8 mouse cellular contexts compared by ENCODE assay signal in the genomic region with DNA sequence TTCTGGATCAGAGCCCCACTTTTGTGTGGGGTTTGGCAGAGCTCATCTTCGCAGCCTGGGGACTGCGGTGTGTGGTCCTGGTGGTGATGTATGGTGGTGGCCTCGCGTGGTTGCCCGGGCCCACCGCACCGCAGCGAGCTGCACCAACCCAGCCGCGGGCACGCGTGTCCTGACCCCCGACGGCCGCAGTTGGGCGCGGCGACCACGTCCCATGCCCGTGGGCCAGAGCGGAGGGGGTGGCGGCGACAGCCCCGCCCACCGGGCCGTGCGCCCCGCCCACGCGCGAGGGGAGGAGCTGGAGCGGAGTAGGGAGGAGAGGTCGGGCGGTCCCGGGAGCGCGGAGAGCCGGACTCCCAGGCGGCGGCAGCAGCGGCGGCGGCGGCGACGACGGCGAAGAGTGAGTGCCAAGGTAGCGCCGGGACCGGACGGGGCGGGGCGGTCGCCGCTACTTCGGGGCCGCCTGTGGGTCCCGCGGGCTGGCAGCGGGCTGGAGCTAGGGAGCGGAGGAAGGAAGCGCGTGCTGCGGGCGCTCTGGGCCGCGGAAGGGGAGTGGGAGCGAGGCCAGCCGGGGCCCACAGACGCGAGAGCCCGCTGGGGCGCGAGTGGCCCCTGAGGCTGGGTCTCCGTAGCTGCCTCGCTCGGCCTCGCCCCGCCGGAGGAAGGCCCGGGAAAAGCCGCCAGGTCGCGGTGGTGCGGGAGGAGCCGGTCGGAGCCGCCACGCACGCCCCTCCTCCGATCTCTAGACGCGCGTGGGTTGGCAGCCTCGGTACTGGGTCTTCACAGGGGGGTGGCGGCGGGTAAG. TPM values are rescaled to one million over a fixed set of nuclear protein-coding genes. Genes with fewer than 3 reads are reported as not detected.
DNase-seq lines count a peak whose midpoint lies in the region; ATAC-seq and TF ChIP-seq lines count a peak whose summit lies in the region.

A gene (plus strand): TSS at position 279 of the 802 bp plus-strand sequence.

- H3K9ac ChIP-seq in embryonic facial prominence, embryonic 15.5 days: peak within 1 kb of the TSS; percentile 83
- H3K9ac ChIP-seq in limb, embryonic 14.5 days (ENCODE audit: low read depth, low read length, severe bottlenecking): peak within 1 kb of the TSS; percentile 78
- H3K9ac ChIP-seq in midbrain, embryonic 16.5 days (ENCODE audit: low read depth, low read length): peak within 1 kb of the TSS; percentile 76

- peak; percentile 95 for DNase-seq in 3134 (ENCODE audit: extremely low read depth, insufficient read length, low spot score)
- DNase-seq in heart, adult 8-10 months (ENCODE audit: low spot score): peak; percentile 88
- peak; percentile 91 for DNase-seq in kidney, adult 9 months
- peak; percentile 56 for DNase-seq in limb, embryonic 14.5 days (ENCODE audit: low spot score)
- DNase-seq in spleen, postnatal 10 days (ENCODE audit: low spot score in 2 of 2): peak; percentile 76 to 85

- peak within 1 kb of the TSS; percentile 78 for H3K4me3 ChIP-seq in bone marrow, adult 2 months (replicated peaks; ENCODE audit: control insufficient read depth, low read depth, low read length)
- peak within 1 kb of the TSS; percentile 93 for H3K4me3 ChIP-seq in embryonic facial prominence, embryonic 15.5 days (replicated peaks)
- peak within 1 kb of the TSS; percentile 84 for H3K4me3 ChIP-seq in limb, embryonic 14.5 days (replicated peaks; ENCODE audit: low read length)
- peak within 1 kb of the TSS; percentile 87 for H3K4me3 ChIP-seq in midbrain, embryonic 16.5 days (ENCODE audit: low read depth, low read length)

- ATAC-seq in embryonic facial prominence, embryonic 15.5 days (ENCODE audit: insufficient number of reproducible peaks, low FRiP score, low TSS enrichment, low read depth): peak; percentile 95
- peak; percentile 94 for ATAC-seq in limb, embryonic 14.5 days (ENCODE audit: low FRiP score, low read depth)
- peak; percentile 92 for ATAC-seq in midbrain, embryonic 16.5 days

- H3K27me3 ChIP-seq in embryonic facial prominence, embryonic 15.5 days: no peaks in the 10 kb centered on the region
- no peaks in the 10 kb centered on the region for H3K27me3 ChIP-seq in limb, embryonic 14.5 days (ENCODE audit: control insufficient read depth, insufficient read depth, low read length)
- no peaks in the 10 kb centered on the region for H3K27me3 ChIP-seq in midbrain, embryonic 16.5 days (ENCODE audit: control insufficient read depth, insufficient read depth, low read depth, low read length)

- TF ChIP-seq CTCF in bone marrow, adult 2 months (IDR thresholded peaks at IDR 0.05; ENCODE audit: control insufficient read depth, insufficient read depth, low read length): no peak

- H3K27ac ChIP-seq in bone marrow, adult 2 months (ENCODE audit: control insufficient read depth, insufficient read depth, low read depth, low read length, poor library complexity): peak within 1 kb of the TSS; percentile 87
- peak within 1 kb of the TSS; percentile 68 for H3K27ac ChIP-seq in embryonic facial prominence, embryonic 15.5 days (replicated peaks)
- H3K27ac ChIP-seq in limb, embryonic 14.5 days (replicated peaks; ENCODE audit: low read depth, low read length): peak within 1 kb of the TSS; percentile 52
- peak within 1 kb of the TSS; percentile 20; the same call in 1 of the 2 replicates for H3K27ac ChIP-seq in midbrain, embryonic 16.5 days (ENCODE audit: low read length)

- H3K36me3 ChIP-seq in embryonic facial prominence, embryonic 15.5 days: no peaks in the 10 kb centered on the region
- no peaks in the 10 kb centered on the region for H3K36me3 ChIP-seq in limb, embryonic 14.5 days (ENCODE audit: control insufficient read depth, insufficient read depth, low read length)
- no peaks in the 10 kb centered on the region for H3K36me3 ChIP-seq in midbrain, embryonic 16.5 days (ENCODE audit: control insufficient read depth, insufficient read depth, low read length)

- under 1% methylated on average over 96 of the region's 98 CpGs for WGBS in bone marrow, adult 2 months
- under 1% methylated on average over 92 of the region's 98 CpGs for WGBS in embryonic facial prominence, embryonic 15.5 days
- WGBS in limb, embryonic 14.5 days: under 1% methylated on average over 46 of the region's 98 CpGs
- under 1% methylated on average over 77 of the region's 98 CpGs for WGBS in midbrain, embryonic 16.5 days

- no peak for TF ChIP-seq POLR2A in bone marrow, adult 2 months (IDR thresholded peaks at IDR 0.05; ENCODE audit: borderline replicate concordance, control insufficient read depth, low read depth, low read length)
- no peak for TF ChIP-seq POLR2A in limb, embryonic 14.5 days (IDR thresholded peaks at IDR 0.05; ENCODE audit: borderline replicate concordance, extremely low read depth, insufficient read depth, insufficient read length)

- H3K4me1 ChIP-seq in bone marrow, adult 2 months (ENCODE audit: control insufficient read depth, insufficient read depth, low read length): no peaks in the 10 kb centered on the region; the same call in 1 of the 2 replicates
- peaks cover 14% of the 10 kb centered on the region for H3K4me1 ChIP-seq in embryonic facial prominence, embryonic 15.5 days
- H3K4me1 ChIP-seq in limb, embryonic 14.5 days (ENCODE audit: control insufficient read depth, insufficient read depth, low read length): peaks cover 9% of the 10 kb centered on the region
- H3K4me1 ChIP-seq in midbrain, embryonic 16.5 days (ENCODE audit: control insufficient read depth, insufficient read depth, low read length): no peaks in the 10 kb centered on the region

- H3K9me3 ChIP-seq in embryonic facial prominence, embryonic 15.5 days (replicated peaks): no peaks in the 10 kb centered on the region
- no peaks in the 10 kb centered on the region for H3K9me3 ChIP-seq in limb, embryonic 14.5 days (ENCODE audit: control insufficient read depth, low read length)
- H3K9me3 ChIP-seq in midbrain, embryonic 16.5 days (replicated peaks; ENCODE audit: control insufficient read depth, low read length, poor library complexity, severe bottlenecking): no peaks in the 10 kb centered on the region

- peak within 1 kb of the TSS; percentile 67 for H3K4me2 ChIP-seq in embryonic facial prominence, embryonic 15.5 days (replicated peaks)
- H3K4me2 ChIP-seq in limb, embryonic 14.5 days (replicated peaks; ENCODE audit: low read depth, low read length, severe bottlenecking): peak within 1 kb of the TSS; percentile 80
- peak within 1 kb of the TSS; percentile 92 for H3K4me2 ChIP-seq in midbrain, embryonic 16.5 days (ENCODE audit: low read length)

RNA-seq across cellular contexts. Expression of the gene that starts here (rescaled TPM):
- polyA plus RNA-seq in bone marrow, adult 2 months (2011; ENCODE audit: insufficient read depth, insufficient read length, low replicate concordance, missing spikeins): 11.0 and 22.9 TPM in 2 replicates
- 84.2 and 93.6 TPM in 2 replicates for polyA plus RNA-seq in embryonic facial prominence, embryonic 15.5 days (2015; fragmentation: Nextera tagmentation; extraction: Ambion mirVana)
- total RNA-seq in heart, adult 8-10 months (2022): 10 to 100 TPM; 32.8 to 36.9 (median 34.7) TPM
- polyA plus RNA-seq in limb, embryonic 14.5 days (2012; rRNA removed): 32.5 and 39.3 TPM in 2 replicates
- 102 and 107 TPM in 2 replicates for polyA plus RNA-seq in limb, embryonic 14.5 days (2014; fragmentation: Nextera tagmentation; extraction: Ambion mirVana)
- 34.5 and 43.1 TPM in 2 replicates for polyA plus RNA-seq in midbrain, embryonic 16.5 days (2015; fragmentation: Nextera tagmentation; extraction: Ambion mirVana)

Comparison
In these comparisons a context has a peak if more than half of its experiments do, and no peak if none do; other contexts are left out.
1. Peak in every context shown above with its lines: DNase-seq, ATAC-seq, H3K4me3 ChIP-seq and H3K27ac ChIP-seq.
2. H3K27ac ChIP-seq: peak in every context shown above with its lines; median percentile 87 in bone marrow, adult 2 months; 68 in embryonic facial prominence, embryonic 15.5 days; 52 in limb, embryonic 14.5 days; 20 in midbrain, embryonic 16.5 days.